Mouse (Mus musculus) urinary bladder, postnatal 10 days (tissue): ENCODE measurements around the gene Gtf2b.

ENCODE experiments used
- DNase-seq: peaks from one replicate; pipeline ENCODE4 v3.0.0; 2022; ENCODE audit warnings: low spot score

Gtf2b gene

DNA sequence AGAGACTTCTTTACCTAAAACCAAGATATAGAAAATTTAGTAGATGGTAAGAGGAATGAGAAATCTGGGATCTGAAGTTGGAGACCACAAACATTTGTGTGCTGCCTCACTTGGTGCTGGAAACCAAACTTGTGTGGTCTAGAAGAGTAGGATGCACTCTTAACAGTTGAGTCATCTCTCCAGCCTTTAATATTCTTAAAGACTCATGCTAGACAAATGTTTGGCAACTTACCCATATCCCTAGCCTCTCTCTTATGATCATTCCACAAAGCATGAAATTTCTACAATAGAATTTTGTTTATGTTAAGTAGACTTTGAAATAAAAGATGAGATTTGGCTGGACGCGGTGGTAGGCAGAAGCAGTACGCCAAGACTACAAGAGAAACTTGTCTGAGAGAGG, 52.7 kb downstream of the Gtf2b start:
- no peak for DNase-seq

GRCm38 (mm10) chr3:142823606-142824005, 58.8 kb downstream of the Gtf2b start:
- no peak for DNase-seq

GRCm38 (mm10) chr3:142826449-142827146, 61.8 kb downstream of the Gtf2b start:
- DNase-seq: no peak

DNA sequence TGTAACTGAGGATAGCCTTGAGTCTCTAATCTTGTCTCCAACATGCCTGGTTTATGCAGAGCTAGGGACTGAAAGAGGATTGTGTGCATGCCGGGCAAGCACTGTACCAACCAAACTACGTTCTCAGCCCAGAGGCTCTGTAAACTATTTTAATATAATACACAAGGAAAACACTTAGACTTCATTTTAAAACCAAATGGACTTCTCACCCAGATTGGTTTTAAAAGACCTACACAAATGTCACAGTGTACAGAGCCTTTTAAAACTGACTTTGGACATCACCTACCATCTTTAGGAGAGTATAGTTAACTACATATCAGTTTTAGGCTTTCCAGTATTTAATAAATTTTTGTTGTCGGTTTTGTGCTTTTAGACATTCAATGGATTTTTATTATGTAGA, 68.1 kb downstream of the Gtf2b start:
- no peak for DNase-seq
